ENCODE assay signal across 8 mouse cellular contexts in the genomic region with DNA sequence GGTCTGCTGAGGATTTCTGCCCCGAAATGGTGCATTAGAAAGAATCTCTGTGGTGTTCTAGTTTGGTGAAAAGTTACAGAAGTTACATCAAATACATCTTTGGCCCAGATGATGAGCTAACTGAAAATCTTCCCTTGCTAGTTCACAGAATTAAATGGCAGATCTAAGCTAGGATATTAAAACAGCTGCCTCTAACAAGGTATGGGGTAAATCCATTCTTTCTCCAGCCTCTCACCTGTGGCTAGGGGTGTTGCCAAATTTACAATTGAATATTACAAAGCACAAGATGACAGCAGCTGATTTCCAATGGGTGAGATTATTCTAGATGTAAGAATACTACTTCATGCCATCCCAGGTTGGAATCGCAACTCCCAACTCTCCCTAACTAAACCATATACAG. TPM values are rescaled to one million over a fixed set of nuclear protein-coding genes. Genes with fewer than 3 reads are reported as not detected.
DNase-seq lines count a peak whose midpoint lies in the region; ATAC-seq and TF ChIP-seq lines count a peak whose summit lies in the region.

Gene Cul1, plus strand, starts transcription at position 301 of the 400 bp plus-strand sequence.

- intact Hi-C loops in left cerebral cortex, postnatal 25 days (cut with DNase I): no loop called here

- H3K36me3 ChIP-seq in lung, postnatal 0 days (ENCODE audit: insufficient read depth, low read length): no peaks in the 10 kb centered on the region
- H3K36me3 ChIP-seq in embryonic facial prominence, embryonic 12.5 days: no peaks in the 10 kb centered on the region
- H3K36me3 ChIP-seq in heart, embryonic 14.5 days (ENCODE audit: control insufficient read depth, insufficient read depth, low read length): no peaks in the 10 kb centered on the region

- H3K4me3 ChIP-seq in lung, postnatal 0 days (ENCODE audit: low read depth, low read length): peak within 1 kb of the TSS; percentile 98
- H3K4me3 ChIP-seq in embryonic facial prominence, embryonic 12.5 days: peak within 1 kb of the TSS; percentile 88
- peak within 1 kb of the TSS; percentile 73 to 83 for H3K4me3 ChIP-seq in heart, embryonic 14.5 days (ENCODE audit: control insufficient read depth in 1 of 2, insufficient read depth in 1 of 2, low read depth in 1 of 2, low read length in 2 of 2)

- TF ChIP-seq CTCF in lung, postnatal 0 days (IDR thresholded peaks at IDR 0.05): no peak

- DNase-seq in lung, postnatal 0 days (ENCODE audit: low spot score): no peak
- no peak for DNase-seq in lung, adult 18-20 months
- DNase-seq in left cerebral cortex, postnatal 25 days (ENCODE audit: low spot score in 2 of 2): no peak
- DNase-seq in naive thymus-derived CD4-positive, alpha-beta T cell, adult 2 months (ENCODE audit: low read depth): peak; percentile 20
- no peak for DNase-seq in cerebellum, adult 8-10 months
- no peak for DNase-seq in testis, postnatal 10 days (ENCODE audit: low spot score)

- H3K9me3 ChIP-seq in lung, postnatal 0 days (ENCODE audit: low read length): no peaks in the 10 kb centered on the region
- no peaks in the 10 kb centered on the region for H3K9me3 ChIP-seq in embryonic facial prominence, embryonic 12.5 days
- H3K9me3 ChIP-seq in heart, embryonic 14.5 days (ENCODE audit: control insufficient read depth, low read length): no peaks in the 10 kb centered on the region

- peaks cover 10% of the 10 kb centered on the region; the same call in 1 of the 2 replicates for H3K4me1 ChIP-seq in lung, postnatal 0 days (ENCODE audit: insufficient read depth, low read depth, low read length)
- peaks cover 7% of the 10 kb centered on the region for H3K4me1 ChIP-seq in embryonic facial prominence, embryonic 12.5 days
- peaks cover 0 to 24% of the 10 kb centered on the region in 2 experiments; a peak in 2 of 4 replicates for H3K4me1 ChIP-seq in heart, embryonic 14.5 days (ENCODE audit: control insufficient read depth in 2 of 2, insufficient read depth in 2 of 2, low read length in 2 of 2)

- H3K9ac ChIP-seq in lung, postnatal 0 days (replicated peaks; ENCODE audit: low read depth): peak within 1 kb of the TSS; percentile 99
- H3K9ac ChIP-seq in embryonic facial prominence, embryonic 12.5 days: peak within 1 kb of the TSS; percentile 99
- H3K9ac ChIP-seq in heart, embryonic 14.5 days (ENCODE audit: low read length): peak within 1 kb of the TSS; percentile 99

- peak within 1 kb of the TSS; percentile 75 for H3K4me2 ChIP-seq in lung, postnatal 0 days (replicated peaks; ENCODE audit: low read depth, low read length)
- peak within 1 kb of the TSS; percentile 61 for H3K4me2 ChIP-seq in embryonic facial prominence, embryonic 12.5 days (replicated peaks)
- peak within 1 kb of the TSS; percentile 77 for H3K4me2 ChIP-seq in heart, embryonic 14.5 days (ENCODE audit: low read length)

- WGBS in lung, postnatal 0 days: 39% methylated on average over 2 of the region's 2 CpGs
- 45% methylated on average over 2 of the region's 2 CpGs for WGBS in embryonic facial prominence, embryonic 12.5 days
- 55% methylated on average over 2 of the region's 2 CpGs for WGBS in heart, embryonic 14.5 days

- TF ChIP-seq EP300 in lung, postnatal 0 days (IDR thresholded peaks at IDR 0.05): no peak

- H3K27ac ChIP-seq in lung, postnatal 0 days (ENCODE audit: low read length): peak within 1 kb of the TSS; percentile 99
- peak within 1 kb of the TSS; percentile 98 for H3K27ac ChIP-seq in embryonic facial prominence, embryonic 12.5 days
- H3K27ac ChIP-seq in heart, embryonic 14.5 days (replicated peaks in 1 of 2; ENCODE audit: control insufficient read depth in 1 of 2, insufficient read depth in 1 of 2, low read depth in 2 of 2, low read length in 2 of 2): peak within 1 kb of the TSS; percentile 81 to 97

- H3K27me3 ChIP-seq in lung, postnatal 0 days (replicated peaks; ENCODE audit: insufficient read depth, low read length): no peaks in the 10 kb centered on the region
- H3K27me3 ChIP-seq in embryonic facial prominence, embryonic 12.5 days: no peaks in the 10 kb centered on the region
- H3K27me3 ChIP-seq in heart, embryonic 14.5 days (ENCODE audit: control insufficient read depth, insufficient read depth, low read length): no peaks in the 10 kb centered on the region

- ATAC-seq in lung, postnatal 0 days: no peak
- ATAC-seq in embryonic facial prominence, embryonic 12.5 days (ENCODE audit: insufficient number of reproducible peaks, insufficient read depth, low FRiP score, low TSS enrichment): no peak
- no peak for ATAC-seq in heart, embryonic 14.5 days (ENCODE audit: insufficient number of reproducible peaks, insufficient read depth, low FRiP score, low read depth)

RNA-seq across cellular contexts. Expression of gene Cul1, which starts in this region (rescaled TPM):
- polyA plus RNA-seq in lung, postnatal 0 days (2015; fragmentation: Nextera tagmentation; extraction: Ambion mirVana): 82.6 and 84.4 TPM in 2 replicates
- 149 and 167 TPM in 2 replicates for polyA plus RNA-seq in embryonic facial prominence, embryonic 12.5 days (2016; fragmentation: Nextera tagmentation; extraction: Ambion mirVana)
- polyA plus RNA-seq in heart, embryonic 14.5 days (2014; fragmentation: Nextera tagmentation; extraction: Ambion mirVana): 95.9 and 104 TPM in 2 replicates
- 100 to 1,000 TPM; 106 to 122 TPM for total RNA-seq in left cerebral cortex, postnatal 25 days (2021)
